Mouse (Mus musculus): ENCODE measurements around the gene Dcaf8. TPM values are rescaled to one million over a fixed set of nuclear protein-coding genes. Genes with fewer than 3 reads are reported as not detected.
"Not testable (repeated sequence)": the region's sequence is repeated elsewhere in the genome, so short reads cannot be mapped to it uniquely, and the experiment has no call there.

Gene Dcaf8
- polyA plus RNA-seq, 1 experiment, result 38.5 TPM

DNA sequence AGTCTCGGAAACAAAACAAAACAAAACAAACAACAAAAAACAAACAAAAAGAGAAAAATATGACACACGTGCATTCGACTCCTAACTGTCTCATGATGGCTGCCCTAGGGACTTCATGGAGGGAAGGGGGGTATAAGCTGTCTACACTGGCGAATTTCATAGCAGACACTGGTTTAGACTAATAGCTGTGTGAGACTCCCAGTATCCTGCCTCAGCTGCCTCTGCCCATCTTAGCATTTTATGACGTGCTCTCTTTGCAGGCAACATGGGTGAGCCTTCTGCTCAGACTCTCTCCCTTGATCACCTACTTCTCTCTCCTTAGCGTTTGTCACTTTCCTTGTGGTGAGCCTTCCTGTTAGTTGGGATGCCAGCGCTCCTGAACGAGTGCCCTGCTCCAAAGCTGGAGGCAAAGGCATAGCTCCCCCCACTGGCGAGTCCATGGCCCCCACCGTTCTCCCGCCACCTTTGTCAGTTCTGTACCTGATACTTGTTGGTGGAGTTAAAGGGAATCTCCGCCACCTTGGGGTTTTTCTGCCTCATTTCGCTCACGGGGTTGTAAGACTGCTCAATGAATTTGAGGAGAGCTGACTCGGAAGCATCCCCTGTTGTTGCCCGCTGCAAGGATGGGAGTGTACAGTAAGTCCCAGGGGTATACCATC, 95.8 kb downstream of the Dcaf8 start:
- Histone ChIP-seq H3K4me3 (ENCODE audit: extremely low read depth, insufficient read depth, insufficient read length) (no peak overlapping the region), H3K27me3 (ENCODE audit: control insufficient read depth, insufficient read depth, low read length) (no peaks in the 10 kb centered on the region), H3K27ac (ENCODE audit: insufficient read depth, low read length) (no peak overlapping the region), H3K36me3 (ENCODE audit: control insufficient read depth, insufficient read depth, low read length) (no peaks in the 10 kb centered on the region), H3K4me1 (ENCODE audit: control insufficient read depth, insufficient read depth, insufficient read length) (no peaks in the 10 kb centered on the region)
- no peak for DNase-seq (ENCODE audit: low read depth in 1 of 2, low spot score in 2 of 2)
- TF ChIP-seq POLR2A (IDR thresholded peaks at IDR 0.05; ENCODE audit: low read depth, low read length), result no peak
- TF ChIP-seq CTCF (IDR thresholded peaks at IDR 0.05; ENCODE audit: extremely low read depth, insufficient read depth, insufficient read length, insufficient replicate concordance), result no peak
- 65% methylated on average over 16 of the region's 16 CpGs for WGBS

DNA sequence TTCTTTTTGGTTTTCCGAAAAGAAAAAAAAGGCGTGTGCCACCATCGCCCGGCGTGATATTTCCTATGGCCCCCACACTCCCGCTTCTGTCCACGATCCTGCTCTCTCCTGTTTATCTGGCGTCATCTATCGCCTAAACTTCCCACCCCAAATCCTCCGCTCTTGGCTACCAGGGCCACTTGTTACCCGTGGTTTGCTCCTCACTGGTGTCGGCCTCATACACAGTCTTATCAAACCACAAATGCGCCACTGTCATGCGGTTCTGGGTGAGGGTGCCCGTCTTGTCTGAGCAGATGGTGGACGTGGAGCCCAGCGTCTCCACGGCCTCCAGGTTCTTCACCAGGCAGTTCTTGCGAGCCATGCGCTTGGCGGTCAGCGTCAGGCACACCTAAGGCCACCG, 96.8 kb downstream of the Dcaf8 start:
- not testable (repeated sequence) for H3K27ac ChIP-seq (ENCODE audit: insufficient read depth, low read length); H3K4me1 ChIP-seq (ENCODE audit: control insufficient read depth, insufficient read depth, insufficient read length); H3K4me3 ChIP-seq (ENCODE audit: extremely low read depth, insufficient read depth, insufficient read length); DNase-seq (ENCODE audit: low read depth in 1 of 2, low spot score in 2 of 2); H3K27me3 ChIP-seq (ENCODE audit: control insufficient read depth, insufficient read depth, low read length); H3K36me3 ChIP-seq (ENCODE audit: control insufficient read depth, insufficient read depth, low read length)
- 58% methylated on average over 23 of the region's 23 CpGs for WGBS

Other genes with a start within 250 kb of the Dcaf8 start
- 17.1 and 22.0 TPM in 2 replicates for gene Slamf6, start 230.6 kb upstream of the Dcaf8 start, polyA plus RNA-seq (2012; rRNA removed)
- gene Vangl2, start 119.6 kb upstream of the Dcaf8 start, polyA plus RNA-seq (2012; rRNA removed), result 3.7 and 4.3 TPM in 2 replicates
- not detected in 2 replicates for gene Nhlh1, start 90.5 kb upstream of the Dcaf8 start, polyA plus RNA-seq (2012; rRNA removed)
- 26.9 and 31.7 TPM in 2 replicates for gene Copa, start 65.6 kb upstream of the Dcaf8 start, polyA plus RNA-seq (2012; rRNA removed)
- gene Ncstn, start 65.3 kb upstream of the Dcaf8 start, polyA plus RNA-seq (2012; rRNA removed), result 64.0 and 64.4 TPM in 2 replicates
- gene Pex19, start 21.3 kb upstream of the Dcaf8 start, polyA plus RNA-seq (2012; rRNA removed), result 26.4 and 28.0 TPM in 2 replicates
- 32.4 and 33.5 TPM in 2 replicates for gene Pea15a, start 58.7 kb downstream of the Dcaf8 start, polyA plus RNA-seq (2012; rRNA removed)
- 0.35 and 0.40 TPM in 2 replicates for gene Casq1, start 71.8 kb downstream of the Dcaf8 start, polyA plus RNA-seq (2012; rRNA removed)
- gene Atp1a4, start 110.3 kb downstream of the Dcaf8 start, polyA plus RNA-seq (2012; rRNA removed), result 0.04 TPM in 1 of 2 replicates, not detected in the other
- gene Igsf8, start 113.6 kb downstream of the Dcaf8 start, polyA plus RNA-seq (2012; rRNA removed), result 117 and 119 TPM in 2 replicates
- gene Atp1a2, start 150.0 kb downstream of the Dcaf8 start, polyA plus RNA-seq (2012; rRNA removed), result 3.1 and 3.9 TPM in 2 replicates
- gene Kcnj9, start 181.2 kb downstream of the Dcaf8 start, polyA plus RNA-seq (2012; rRNA removed), result 2.1 and 3.9 TPM in 2 replicates
- 6.7 and 7.3 TPM in 2 replicates for gene Kcnj10, start 193.1 kb downstream of the Dcaf8 start, polyA plus RNA-seq (2012; rRNA removed)
- 8.8 and 11.5 TPM in 2 replicates for gene Pigm, start 228.5 kb downstream of the Dcaf8 start, polyA plus RNA-seq (2012; rRNA removed)